Mouse (Mus musculus): ENCODE measurements at regions not wholly inside any gene's neighbourhood (a gene's known extent, or its start where the extent isn't known, plus 50 kb on each side); places are given as distances from the start of the nearest gene placed in this dataset.

GRCm38 (mm10) chr3:70181611-70182010 lies 174.2 kb downstream of the Otol1 start:
- no peak for ATAC-seq (ENCODE audit: low read depth)
- Histone ChIP-seq H3K4me2 (ENCODE audit: low read depth, low read length) (no peak overlapping the region), H3K4me1 (ENCODE audit: control insufficient read depth, low read depth, low read length) (no peaks in the 10 kb centered on the region), H3K27me3 (ENCODE audit: control insufficient read depth, insufficient read depth, low read depth, low read length) (no peaks in the 10 kb centered on the region), H3K9ac (ENCODE audit: low read depth, low read length) (no peak overlapping the region), H3K27ac (ENCODE audit: low read length) (no peak overlapping the region), H3K36me3 (ENCODE audit: control insufficient read depth, insufficient read depth) (no peaks in the 10 kb centered on the region), H3K4me3 (ENCODE audit: low read depth, low read length) (no peak overlapping the region), H3K9me3 (replicated peaks; ENCODE audit: control insufficient read depth, low read length) (no peaks in the 10 kb centered on the region)
- 40% methylated on average over 3 of the region's 3 CpGs for WGBS (ENCODE audit: insufficient replicate concordance)

- Histone ChIP-seq H3K4me1 (ENCODE audit: control insufficient read depth, low read depth, low read length) (no peaks in the 10 kb centered on the region), H3K4me2 (ENCODE audit: low read depth, low read length) (no peak overlapping the region), H3K4me3 (ENCODE audit: low read depth, low read length) (no peak overlapping the region), H3K27ac (ENCODE audit: low read length) (no peak overlapping the region), H3K9me3 (replicated peaks; ENCODE audit: control insufficient read depth, low read length) (no peaks in the 10 kb centered on the region), H3K9ac (ENCODE audit: low read depth, low read length) (no peak overlapping the region), H3K27me3 (ENCODE audit: control insufficient read depth, insufficient read depth, low read depth, low read length) (no peaks in the 10 kb centered on the region), H3K36me3 (ENCODE audit: control insufficient read depth, insufficient read depth) (no peaks in the 10 kb centered on the region)
- ATAC-seq (ENCODE audit: low read depth): no peak
These were observed 183.3 kb downstream of the Otol1 start for GRCm38 (mm10) chr3:70190741-70191140.

GRCm38 (mm10) chr3:70196671-70197070 lies 189.3 kb downstream of the Otol1 start:
- H3K9ac ChIP-seq (ENCODE audit: low read depth, low read length): no peak overlapping the region
- no peaks in the 10 kb centered on the region for H3K36me3 ChIP-seq (ENCODE audit: control insufficient read depth, insufficient read depth)
- no peak overlapping the region for H3K4me2 ChIP-seq (ENCODE audit: low read depth, low read length)
- no peaks in the 10 kb centered on the region for H3K27me3 ChIP-seq (ENCODE audit: control insufficient read depth, insufficient read depth, low read depth, low read length)
- H3K27ac ChIP-seq (ENCODE audit: low read length): no peak overlapping the region
- no peaks in the 10 kb centered on the region for H3K9me3 ChIP-seq (replicated peaks; ENCODE audit: control insufficient read depth, low read length)
- no peaks in the 10 kb centered on the region for H3K4me1 ChIP-seq (ENCODE audit: control insufficient read depth, low read depth, low read length)
- no peak overlapping the region for H3K4me3 ChIP-seq (ENCODE audit: low read depth, low read length)
- 56% methylated on average over 3 of the region's 3 CpGs for WGBS (ENCODE audit: insufficient replicate concordance)
- ATAC-seq (ENCODE audit: low read depth): no peak

GRCm38 (mm10) chr3:70198890-70199289 lies 191.5 kb downstream of the Otol1 start:
- no peak overlapping the region for H3K9ac ChIP-seq (ENCODE audit: low read depth, low read length)
- no peaks in the 10 kb centered on the region for H3K27me3 ChIP-seq (ENCODE audit: control insufficient read depth, insufficient read depth, low read depth, low read length)
- H3K36me3 ChIP-seq (ENCODE audit: control insufficient read depth, insufficient read depth): no peaks in the 10 kb centered on the region
- no peak overlapping the region for H3K4me3 ChIP-seq (ENCODE audit: low read depth, low read length)
- no peak overlapping the region for H3K4me2 ChIP-seq (ENCODE audit: low read depth, low read length)
- H3K27ac ChIP-seq (ENCODE audit: low read length): no peak overlapping the region
- ATAC-seq (ENCODE audit: low read depth): no peak
- no peaks in the 10 kb centered on the region for H3K4me1 ChIP-seq (ENCODE audit: control insufficient read depth, low read depth, low read length)
- WGBS (ENCODE audit: insufficient replicate concordance): 59% methylated on average over 3 of the region's 3 CpGs
- no peaks in the 10 kb centered on the region for H3K9me3 ChIP-seq (replicated peaks; ENCODE audit: control insufficient read depth, low read length)

- Histone ChIP-seq H3K27ac (ENCODE audit: low read length) (no peak overlapping the region), H3K27me3 (ENCODE audit: control insufficient read depth, insufficient read depth, low read depth, low read length) (no peaks in the 10 kb centered on the region), H3K4me2 (ENCODE audit: low read depth, low read length) (no peak overlapping the region), H3K9ac (ENCODE audit: low read depth, low read length) (no peak overlapping the region), H3K36me3 (ENCODE audit: control insufficient read depth, insufficient read depth) (no peaks in the 10 kb centered on the region), H3K4me3 (ENCODE audit: low read depth, low read length) (no peak overlapping the region), H3K4me1 (ENCODE audit: control insufficient read depth, low read depth, low read length) (no peaks in the 10 kb centered on the region), H3K9me3 (replicated peaks; ENCODE audit: control insufficient read depth, low read length) (no peaks in the 10 kb centered on the region)
- ATAC-seq (ENCODE audit: low read depth): no peak
- WGBS (ENCODE audit: insufficient replicate concordance): 56% methylated on average over 3 of the region's 3 CpGs
These were observed 194.0 kb downstream of the Otol1 start for GRCm38 (mm10) chr3:70201334-70201943.

GRCm38 (mm10) chr3:70215195-70215594 lies 207.8 kb downstream of the Otol1 start:
- ATAC-seq (ENCODE audit: low read depth): no peak
- no peak overlapping the region for H3K4me2 ChIP-seq (ENCODE audit: low read depth, low read length)
- H3K4me1 ChIP-seq (ENCODE audit: control insufficient read depth, low read depth, low read length): no peaks in the 10 kb centered on the region
- no peaks in the 10 kb centered on the region for H3K36me3 ChIP-seq (ENCODE audit: control insufficient read depth, insufficient read depth)
- 68% methylated on average over 3 of the region's 3 CpGs for WGBS (ENCODE audit: insufficient replicate concordance)
- no peak overlapping the region for H3K4me3 ChIP-seq (ENCODE audit: low read depth, low read length)
- H3K27ac ChIP-seq (ENCODE audit: low read length): no peak overlapping the region
- H3K27me3 ChIP-seq (ENCODE audit: control insufficient read depth, insufficient read depth, low read depth, low read length): no peaks in the 10 kb centered on the region
- no peak overlapping the region for H3K9ac ChIP-seq (ENCODE audit: low read depth, low read length)
- H3K9me3 ChIP-seq (replicated peaks; ENCODE audit: control insufficient read depth, low read length): no peaks in the 10 kb centered on the region

GRCm38 (mm10) chr3:70216096-70216495 lies 208.7 kb downstream of the Otol1 start:
- H3K4me3 ChIP-seq (ENCODE audit: low read depth, low read length): no peak overlapping the region
- no peak overlapping the region for H3K4me2 ChIP-seq (ENCODE audit: low read depth, low read length)
- H3K9ac ChIP-seq (ENCODE audit: low read depth, low read length): no peak overlapping the region
- H3K27ac ChIP-seq (ENCODE audit: low read length): no peak overlapping the region
- H3K27me3 ChIP-seq (ENCODE audit: control insufficient read depth, insufficient read depth, low read depth, low read length): no peaks in the 10 kb centered on the region
- 57% methylated on average over 1 of the region's 1 CpGs for WGBS (ENCODE audit: insufficient replicate concordance)
- no peaks in the 10 kb centered on the region for H3K9me3 ChIP-seq (replicated peaks; ENCODE audit: control insufficient read depth, low read length)
- H3K4me1 ChIP-seq (ENCODE audit: control insufficient read depth, low read depth, low read length): no peaks in the 10 kb centered on the region
- no peak for ATAC-seq (ENCODE audit: low read depth)
- H3K36me3 ChIP-seq (ENCODE audit: control insufficient read depth, insufficient read depth): no peaks in the 10 kb centered on the region

GRCm38 (mm10) chr3:70218757-70219360 lies 211.4 kb downstream of the Otol1 start:
- Histone ChIP-seq H3K36me3 (ENCODE audit: control insufficient read depth, insufficient read depth) (no peaks in the 10 kb centered on the region), H3K4me3 (ENCODE audit: low read depth, low read length) (no peak overlapping the region), H3K4me1 (ENCODE audit: control insufficient read depth, low read depth, low read length) (no peaks in the 10 kb centered on the region), H3K4me2 (ENCODE audit: low read depth, low read length) (no peak overlapping the region), H3K9me3 (replicated peaks; ENCODE audit: control insufficient read depth, low read length) (no peaks in the 10 kb centered on the region), H3K27ac (ENCODE audit: low read length) (no peak overlapping the region), H3K9ac (ENCODE audit: low read depth, low read length) (no peak overlapping the region), H3K27me3 (ENCODE audit: control insufficient read depth, insufficient read depth, low read depth, low read length) (no peaks in the 10 kb centered on the region)
- ATAC-seq (ENCODE audit: low read depth): no peak
- 60% methylated on average over 4 of the region's 4 CpGs for WGBS (ENCODE audit: insufficient replicate concordance)

GRCm38 (mm10) chr3:70223443-70224065 lies 216.1 kb downstream of the Otol1 start:
- Histone ChIP-seq H3K27ac (ENCODE audit: low read length) (no peak overlapping the region), H3K27me3 (ENCODE audit: control insufficient read depth, insufficient read depth, low read depth, low read length) (no peaks in the 10 kb centered on the region), H3K4me3 (ENCODE audit: low read depth, low read length) (no peak overlapping the region), H3K9ac (ENCODE audit: low read depth, low read length) (no peak overlapping the region), H3K4me2 (ENCODE audit: low read depth, low read length) (no peak overlapping the region), H3K4me1 (ENCODE audit: control insufficient read depth, low read depth, low read length) (no peaks in the 10 kb centered on the region), H3K36me3 (ENCODE audit: control insufficient read depth, insufficient read depth) (no peaks in the 10 kb centered on the region), H3K9me3 (replicated peaks; ENCODE audit: control insufficient read depth, low read length) (no peaks in the 10 kb centered on the region)
- WGBS (ENCODE audit: insufficient replicate concordance): 63% methylated on average over 3 of the region's 3 CpGs
- ATAC-seq (ENCODE audit: low read depth): no peak
